Mouse (Mus musculus) cortical plate, adult 2 months (tissue): ENCODE results near the gene Zbtb9.

Source experiments
- CTCF ChIP-seq: fragments of 200-500 bp; IDR thresholded peaks from 2 replicates; pipeline ENCODE4 v1.5.1; 2011; ENCODE audit warnings: mild to moderate bottlenecking, control low read depth, low read length; ENCODE audit not compliant: insufficient read depth; ENCODE audit errors: extremely low read depth
- POLR2A ChIP-seq: fragments of 200-500 bp; IDR thresholded peaks from 2 replicates; pipeline ENCODE4 v1.6.1; 2011; ENCODE audit warnings: mild to moderate bottlenecking, low read length, control low read depth; ENCODE audit not compliant: insufficient read depth; ENCODE audit errors: extremely low read depth

DNA sequence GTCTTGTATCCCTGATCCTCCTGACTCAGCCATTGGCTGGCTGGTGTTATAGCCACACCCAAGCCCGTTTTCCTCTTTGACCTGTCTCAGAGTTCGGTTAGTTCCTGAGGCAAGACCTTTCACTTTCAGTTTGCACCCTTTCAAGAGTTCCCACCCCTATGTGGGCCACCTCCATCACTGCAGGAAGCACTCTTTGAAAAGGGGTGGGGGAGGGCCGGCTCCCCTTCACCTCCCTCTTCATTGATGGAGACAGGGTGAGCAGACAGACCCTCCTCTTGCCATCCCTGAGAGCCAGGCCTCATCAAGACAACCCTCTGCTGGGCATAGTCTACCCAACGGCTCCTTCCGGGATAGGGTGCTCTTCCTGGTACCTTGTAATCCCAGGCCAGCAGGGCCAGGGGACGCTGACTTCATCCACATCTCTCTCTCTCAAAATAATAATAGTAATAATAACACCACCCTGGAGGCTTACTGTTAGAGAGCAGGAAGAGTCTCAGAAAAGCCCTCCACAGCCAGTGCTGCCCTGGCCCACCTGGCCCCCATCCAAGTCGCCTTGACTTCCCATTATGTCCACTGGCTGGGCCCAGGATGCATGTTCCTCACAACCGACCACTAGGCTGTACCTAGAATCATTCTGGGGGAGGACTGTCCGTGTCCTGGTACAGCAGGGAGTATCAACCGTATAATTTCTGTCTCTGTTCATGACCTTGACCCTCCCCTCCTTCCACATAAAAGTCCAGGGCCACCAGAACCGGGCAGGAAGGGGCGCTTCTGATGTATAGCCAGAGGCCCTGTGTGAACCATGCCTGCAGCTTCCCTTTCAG, 54.7 kb downstream of the Zbtb9 start:
- TF ChIP-seq POLR2A (no peak), CTCF (no peak)
